ENCODE assay signal across 12 mouse cellular contexts in genomic region chr13:3525611-3526051, GRCm38 (mm10). TPM values are rescaled to one million over a fixed set of nuclear protein-coding genes. Genes with fewer than 3 reads are reported as not detected.
A peak's percentile ranks its signal among the peaks of the same experiment; 100 is the strongest.
DNase-seq lines count a peak whose midpoint lies in the region; ATAC-seq and TF ChIP-seq lines count a peak whose summit lies in the region.
"Had no signal": no experiment of that assay in that cellular context is flagged by ENCODE, and none has a peak within 500 bp of the region (broad histone marks: within the 10 kb centered on the region; RNA-seq: fewer than 3 reads in every experiment).

No protein-coding gene starts in this region.

- 41% methylated on average over 4 of the region's 4 CpGs for WGBS in lung, embryonic 16.5 days
- 32% methylated on average over 4 of the region's 4 CpGs for WGBS in lung, postnatal 0 days
- WGBS in intestine, postnatal 0 days: 34% methylated on average over 4 of the region's 4 CpGs

- TF ChIP-seq EP300 in lung, postnatal 0 days (IDR thresholded peaks at IDR 0.05): no peak

- ATAC-seq in cerebellum, adult (ENCODE audit: insufficient number of reproducible peaks, low FRiP score, low TSS enrichment): peak; percentile 52; the same call in 1 of the 2 replicates
- ATAC-seq in lung, embryonic 16.5 days (ENCODE audit: low read depth): no peak
- no peak for ATAC-seq in lung, postnatal 0 days
- peak; percentile 72 for ATAC-seq in intestine, postnatal 0 days

- no peak overlapping the region for H3K4me3 ChIP-seq in lung, embryonic 16.5 days (ENCODE audit: low read length)
- H3K4me3 ChIP-seq in lung, postnatal 0 days (ENCODE audit: low read depth, low read length): no peak overlapping the region
- H3K4me3 ChIP-seq in intestine, postnatal 0 days (ENCODE audit: low read depth, low read length): no peak overlapping the region
- H3K4me3 ChIP-seq: embryonic facial prominence, embryonic 15.5 days; lung, embryonic 15.5 days had no signal

- DNase-seq in cerebellum, adult 9-11 months: no peak
- DNase-seq in lung, postnatal 0 days (ENCODE audit: low spot score): no peak
- DNase-seq in splenic B cell, adult 2 months (ENCODE audit: low read depth, low spot score): peak; percentile 65
- DNase-seq in frontal cortex, adult 2 months (ENCODE audit: extremely low spot score in 1 of 2, low spot score in 1 of 2): no peak
- DNase-seq in adrenal gland, adult 18-20 months (ENCODE audit: low spot score in 2 of 2): no peak
- DNase-seq: cerebellum, adult 11 months; heart, postnatal 4 days had no signal

- no peaks in the 10 kb centered on the region for H3K9me3 ChIP-seq in lung, embryonic 16.5 days (ENCODE audit: control insufficient read depth, low read length)
- no peaks in the 10 kb centered on the region for H3K9me3 ChIP-seq in lung, postnatal 0 days (ENCODE audit: low read length)
- no peaks in the 10 kb centered on the region for H3K9me3 ChIP-seq in intestine, postnatal 0 days (ENCODE audit: control insufficient read depth)
- H3K9me3 ChIP-seq: embryonic facial prominence, embryonic 15.5 days; lung, embryonic 15.5 days had no signal

- TF ChIP-seq CTCF in lung, postnatal 0 days (IDR thresholded peaks at IDR 0.05): no peak
- TF ChIP-seq CTCF in intestine, postnatal 0 days (IDR thresholded peaks at IDR 0.05; ENCODE audit: low read depth): no peak

- H3K9ac ChIP-seq in lung, embryonic 16.5 days (ENCODE audit: low read length): no peak overlapping the region
- no peak overlapping the region for H3K9ac ChIP-seq in lung, postnatal 0 days (replicated peaks; ENCODE audit: low read depth)
- no peak overlapping the region for H3K9ac ChIP-seq in intestine, postnatal 0 days (ENCODE audit: low read depth, low read length)
- H3K9ac ChIP-seq: embryonic facial prominence, embryonic 15.5 days; lung, embryonic 15.5 days had no signal

- no peaks in the 10 kb centered on the region for H3K36me3 ChIP-seq in lung, embryonic 16.5 days (ENCODE audit: control insufficient read depth, insufficient read depth, low read length)
- H3K36me3 ChIP-seq in lung, postnatal 0 days (ENCODE audit: insufficient read depth, low read length): no peaks in the 10 kb centered on the region
- H3K36me3 ChIP-seq in intestine, postnatal 0 days (ENCODE audit: control insufficient read depth, insufficient read depth): no peaks in the 10 kb centered on the region
- H3K36me3 ChIP-seq in splenic B cell, adult 2 months (ENCODE audit: control insufficient read depth, insufficient read depth, low read length, poor library complexity, severe bottlenecking): no peaks in the 10 kb centered on the region
- H3K36me3 ChIP-seq: embryonic facial prominence, embryonic 15.5 days; lung, embryonic 15.5 days had no signal

- H3K4me2 ChIP-seq in lung, embryonic 16.5 days (ENCODE audit: low read depth, low read length): no peak overlapping the region
- H3K4me2 ChIP-seq in lung, postnatal 0 days (replicated peaks; ENCODE audit: low read depth, low read length): no peak overlapping the region
- no peak overlapping the region for H3K4me2 ChIP-seq in intestine, postnatal 0 days (replicated peaks; ENCODE audit: low read depth)
- H3K4me2 ChIP-seq: embryonic facial prominence, embryonic 15.5 days; lung, embryonic 15.5 days had no signal

- H3K27me3 ChIP-seq in lung, embryonic 16.5 days (ENCODE audit: control insufficient read depth, insufficient read depth, low read depth, low read length): no peaks in the 10 kb centered on the region
- no peaks in the 10 kb centered on the region for H3K27me3 ChIP-seq in lung, postnatal 0 days (replicated peaks; ENCODE audit: insufficient read depth, low read length)
- H3K27me3 ChIP-seq in intestine, postnatal 0 days (replicated peaks; ENCODE audit: control insufficient read depth, insufficient read depth, low read length): no peaks in the 10 kb centered on the region
- no peaks in the 10 kb centered on the region for H3K27me3 ChIP-seq in splenic B cell, adult 2 months (ENCODE audit: control insufficient read depth, insufficient read depth, low read length, poor library complexity, severe bottlenecking)
- H3K27me3 ChIP-seq: embryonic facial prominence, embryonic 15.5 days; lung, embryonic 15.5 days had no signal

- H3K27ac ChIP-seq in lung, embryonic 16.5 days (ENCODE audit: low read length): 0 out of 2 replicates have a peak overlapping the region, but pooled peaks have one; percentile 4
- H3K27ac ChIP-seq in lung, postnatal 0 days (ENCODE audit: low read length): no peak overlapping the region
- peak overlapping the region; percentile 36; the same call in 1 of the 2 replicates for H3K27ac ChIP-seq in intestine, postnatal 0 days (ENCODE audit: low read depth, low read length)
- H3K27ac ChIP-seq: embryonic facial prominence, embryonic 15.5 days; lung, embryonic 15.5 days had no signal

- no peaks in the 10 kb centered on the region for H3K4me1 ChIP-seq in lung, embryonic 16.5 days (replicated peaks; ENCODE audit: control insufficient read depth, insufficient read depth, low read length)
- H3K4me1 ChIP-seq in lung, postnatal 0 days (ENCODE audit: insufficient read depth, low read depth, low read length): no peaks in the 10 kb centered on the region
- H3K4me1 ChIP-seq in intestine, postnatal 0 days (replicated peaks; ENCODE audit: control insufficient read depth, insufficient read depth, low read length): no peaks in the 10 kb centered on the region
- H3K4me1 ChIP-seq: embryonic facial prominence, embryonic 15.5 days; lung, embryonic 15.5 days had no signal

RNA-seq across cellular contexts. Expression of gene Gdi2, which starts 12.2 kb away (rescaled TPM):
- 412 and 431 TPM in 2 replicates for polyA plus RNA-seq in lung, embryonic 16.5 days (2015; fragmentation: Nextera tagmentation; extraction: Ambion mirVana)
- 322 and 323 TPM in 2 replicates for polyA plus RNA-seq in lung, postnatal 0 days (2015; fragmentation: Nextera tagmentation; extraction: Ambion mirVana)
- polyA plus RNA-seq in intestine, postnatal 0 days (2015; fragmentation: Nextera tagmentation; extraction: Ambion mirVana): 450 and 460 TPM in 2 replicates
- 201 and 228 TPM in 2 replicates for polyA plus RNA-seq in frontal cortex, adult 2 months (2012; rRNA removed)
- total RNA-seq in adrenal gland, adult 18-20 months (2021): 100 to 1,000 TPM; 347 to 392 TPM

Comparison
In these comparisons a context has a peak if more than half of its experiments do, and no peak if none do; other contexts are left out.
1. ATAC-seq: peak in cerebellum, adult (single experiment) and intestine, postnatal 0 days (single experiment); none in lung, embryonic 16.5 days (single experiment) and lung, postnatal 0 days (single experiment).